Mouse (Mus musculus): Measurements from ENCODE around the gene Git1. TPM values are rescaled to one million over a fixed set of nuclear protein-coding genes. Genes with fewer than 3 reads are reported as not detected.

The Git1 gene
- total RNA-seq (2014; rRNA removed), result 111 and 143 TPM in 2 replicates
- 18.5 and 19.6 TPM in 2 replicates for polyA plus RNA-seq (2015; fragmentation: Nextera tagmentation; extraction: Ambion mirVana)

GRCm38 (mm10) chr11:77493512-77494343, at the start of gene Git1:
Gene Git1 (plus strand): TSS chr11:77493562.
- Histone ChIP-seq H3K9me3 (ENCODE audit: low read length) (no peaks in the 10 kb centered on the region), H3K9ac (replicated peaks; ENCODE audit: low read length, poor library complexity, severe bottlenecking) (peak within 1 kb of the TSS; percentile 97), H3K4me3 (ENCODE audit: low read depth, low read length) (peak within 1 kb of the TSS; percentile 96), H3K4me1 (ENCODE audit: insufficient read depth, low read length) (peaks cover 14% of the 10 kb centered on the region; the same call in 1 of the 2 replicates), H3K27ac (ENCODE audit: low read depth, low read length) (peak within 1 kb of the TSS; percentile 89), H3K36me3 (ENCODE audit: insufficient read depth, low read length) (no peaks in the 10 kb centered on the region), H3K27me3 (ENCODE audit: insufficient read depth, low read length) (no peaks in the 10 kb centered on the region), H3K4me2 (ENCODE audit: low read depth, low read length, poor library complexity, severe bottlenecking) (peak within 1 kb of the TSS; percentile 86)
- DNase-seq (ENCODE audit: low spot score) (peak; percentile 68), ATAC-seq (ENCODE audit: low FRiP score) (no peak)
- under 1% methylated on average over 30 of the region's 74 CpGs for WGBS
- TF ChIP-seq CTCF (IDR thresholded peaks at IDR 0.05), result peak; percentile 19

GRCm38 (mm10) chr11:77444939-77445338, 48.4 kb upstream of the Git1 start:
- H3K9ac ChIP-seq (replicated peaks; ENCODE audit: low read length, poor library complexity, severe bottlenecking), result no peak overlapping the region
- TF ChIP-seq CTCF (IDR thresholded peaks at IDR 0.05), result no peak
- H3K9me3 ChIP-seq (ENCODE audit: low read length), result no peaks in the 10 kb centered on the region
- ATAC-seq (ENCODE audit: low FRiP score) (no peak), DNase-seq (ENCODE audit: low spot score) (no peak)
- H3K4me2 ChIP-seq (ENCODE audit: low read depth, low read length, poor library complexity, severe bottlenecking), result no peak overlapping the region
- no peak overlapping the region for H3K27ac ChIP-seq (ENCODE audit: low read depth, low read length)
- 75% methylated on average over 2 of the region's 2 CpGs for WGBS
- peaks cover 28% of the 10 kb centered on the region for H3K36me3 ChIP-seq (ENCODE audit: insufficient read depth, low read length)
- H3K27me3 ChIP-seq (ENCODE audit: insufficient read depth, low read length), result no peaks in the 10 kb centered on the region
- no peak overlapping the region for H3K4me3 ChIP-seq (ENCODE audit: low read depth, low read length)
- H3K4me1 ChIP-seq (ENCODE audit: insufficient read depth, low read length), result no peaks in the 10 kb centered on the region

- H3K27me3 ChIP-seq (ENCODE audit: insufficient read depth, low read length), result no peaks in the 10 kb centered on the region
- peaks cover 26% of the 10 kb centered on the region for H3K36me3 ChIP-seq (ENCODE audit: insufficient read depth, low read length)
- H3K9me3 ChIP-seq (ENCODE audit: low read length), result no peaks in the 10 kb centered on the region
- TF ChIP-seq CTCF (IDR thresholded peaks at IDR 0.05), result peak; percentile 86
- no peak for ATAC-seq (ENCODE audit: low FRiP score)
- H3K27ac ChIP-seq (ENCODE audit: low read depth, low read length), result no peak overlapping the region
- no peak overlapping the region for H3K4me3 ChIP-seq (ENCODE audit: low read depth, low read length)
- DNase-seq (ENCODE audit: low spot score), result peak; percentile 67
- no peaks in the 10 kb centered on the region for H3K4me1 ChIP-seq (ENCODE audit: insufficient read depth, low read length)
- H3K9ac ChIP-seq (replicated peaks; ENCODE audit: low read length, poor library complexity, severe bottlenecking), result no peak overlapping the region
- no peak overlapping the region for H3K4me2 ChIP-seq (ENCODE audit: low read depth, low read length, poor library complexity, severe bottlenecking)
- 63% methylated on average over 6 of the region's 6 CpGs for WGBS
Measured at GRCm38 (mm10) chr11:77446628-77447041, 46.7 kb upstream of the Git1 start.

GRCm38 (mm10) chr11:77449224-77449623, 44.1 kb upstream of the Git1 start:
- Histone ChIP-seq H3K4me1 (ENCODE audit: insufficient read depth, low read length) (no peaks in the 10 kb centered on the region), H3K4me3 (ENCODE audit: low read depth, low read length) (no peak overlapping the region), H3K27me3 (ENCODE audit: insufficient read depth, low read length) (no peaks in the 10 kb centered on the region), H3K36me3 (ENCODE audit: insufficient read depth, low read length) (peaks cover 24% of the 10 kb centered on the region), H3K9me3 (ENCODE audit: low read length) (no peaks in the 10 kb centered on the region), H3K4me2 (ENCODE audit: low read depth, low read length, poor library complexity, severe bottlenecking) (no peak overlapping the region), H3K9ac (replicated peaks; ENCODE audit: low read length, poor library complexity, severe bottlenecking) (no peak overlapping the region), H3K27ac (ENCODE audit: low read depth, low read length) (no peak overlapping the region)
- DNase-seq (ENCODE audit: low spot score) (no peak), ATAC-seq (ENCODE audit: low FRiP score) (no peak)
- 95% methylated on average over 7 of the region's 7 CpGs for WGBS
- no peak for TF ChIP-seq CTCF (IDR thresholded peaks at IDR 0.05)

GRCm38 (mm10) chr11:77451670-77452069, 41.7 kb upstream of the Git1 start:
- peaks cover 38% of the 10 kb centered on the region for H3K36me3 ChIP-seq (ENCODE audit: insufficient read depth, low read length)

GRCm38 (mm10) chr11:77453388-77453787, 40.0 kb upstream of the Git1 start:
- no peak for TF ChIP-seq CTCF (IDR thresholded peaks at IDR 0.05)
- no peak for DNase-seq (ENCODE audit: low spot score)
- WGBS, result 98% methylated on average over 2 of the region's 2 CpGs
- Histone ChIP-seq H3K4me3 (ENCODE audit: low read depth, low read length) (no peak overlapping the region), H3K9me3 (ENCODE audit: low read length) (no peaks in the 10 kb centered on the region), H3K4me1 (ENCODE audit: insufficient read depth, low read length) (no peaks in the 10 kb centered on the region), H3K9ac (replicated peaks; ENCODE audit: low read length, poor library complexity, severe bottlenecking) (no peak overlapping the region), H3K27ac (ENCODE audit: low read depth, low read length) (no peak overlapping the region), H3K36me3 (ENCODE audit: insufficient read depth, low read length) (peaks cover 40% of the 10 kb centered on the region), H3K4me2 (ENCODE audit: low read depth, low read length, poor library complexity, severe bottlenecking) (no peak overlapping the region), H3K27me3 (ENCODE audit: insufficient read depth, low read length) (no peaks in the 10 kb centered on the region)
- ATAC-seq (ENCODE audit: low FRiP score), result no peak

More at GRCm38 (mm10) chr11:77451670-77452069, 41.7 kb upstream of the Git1 start:
- WGBS, result 99% methylated on average over 2 of the region's 2 CpGs
- no peak overlapping the region for H3K4me2 ChIP-seq (ENCODE audit: low read depth, low read length, poor library complexity, severe bottlenecking)
- H3K9me3 ChIP-seq (ENCODE audit: low read length), result no peaks in the 10 kb centered on the region
- TF ChIP-seq CTCF (IDR thresholded peaks at IDR 0.05), result no peak
- H3K27ac ChIP-seq (ENCODE audit: low read depth, low read length), result no peak overlapping the region
- no peak overlapping the region for H3K4me3 ChIP-seq (ENCODE audit: low read depth, low read length)
- no peak overlapping the region for H3K9ac ChIP-seq (replicated peaks; ENCODE audit: low read length, poor library complexity, severe bottlenecking)
- ATAC-seq (ENCODE audit: low FRiP score), result no peak
- DNase-seq (ENCODE audit: low spot score), result no peak
- H3K27me3 ChIP-seq (ENCODE audit: insufficient read depth, low read length), result no peaks in the 10 kb centered on the region
- no peaks in the 10 kb centered on the region for H3K4me1 ChIP-seq (ENCODE audit: insufficient read depth, low read length)
